Mouse (Mus musculus) forebrain, embryonic 16.5 days (tissue): Measurements from ENCODE around the gene Gimap4. TPM values are rescaled to one million over a fixed set of nuclear protein-coding genes. Genes with fewer than 3 reads are reported as not detected.

Experiments used
- ATAC-seq: fragments of 200-750 bp; cut with Nextera tagmentation; 2 replicates; pipeline ENCODE4 v1.8.0; 2017; ENCODE audit warnings: mild to moderate bottlenecking, moderate library complexity
- H3K27ac ChIP-seq: fragments of 300-500 bp; sonication (generic); 2 replicates; pipeline ENCODE4 v1.5.1; 2014; ENCODE audit warnings: low read length, control low read depth
- H3K27me3 ChIP-seq: fragments of 300-500 bp; sonication (generic); replicated peaks from 2 replicates; pipeline ENCODE4 v1.6.1; 2014; ENCODE audit warnings: low read length; ENCODE audit not compliant: control insufficient read depth, insufficient read depth
- H3K36me3 ChIP-seq: fragments of 300-500 bp; sonication (generic); 2 replicates; pipeline ENCODE4 v1.6.1; 2014; ENCODE audit not compliant: control insufficient read depth, insufficient read depth
- H3K4me1 ChIP-seq: fragments of 300-500 bp; sonication (generic); replicated peaks from 2 replicates; pipeline ENCODE4 v1.6.1; 2014; ENCODE audit warnings: low read length; ENCODE audit not compliant: control insufficient read depth, insufficient read depth
- H3K4me2 ChIP-seq: fragments of 300-500 bp; sonication (generic); 2 replicates; pipeline ENCODE4 v1.6.1; 2014; ENCODE audit warnings: mild to moderate bottlenecking, low read length, control low read depth
- H3K4me3 ChIP-seq: fragments of 300-500 bp; sonication (generic); replicated peaks from 2 replicates; pipeline ENCODE4 v1.5.1; 2014; ENCODE audit warnings: mild to moderate bottlenecking, low read length, control low read depth
- H3K9ac ChIP-seq: fragments of 300-500 bp; sonication (generic); replicated peaks from 2 replicates; pipeline ENCODE4 v1.6.1; 2014; ENCODE audit warnings: low read depth, low read length, control low read depth
- H3K9me3 ChIP-seq: fragments of 300-500 bp; sonication (generic); 2 replicates; pipeline ENCODE4 v1.6.1; 2016; ENCODE audit warnings: low read length; ENCODE audit not compliant: control insufficient read depth
- WGBS: fragments of 180-500 bp; shearing (Covaris S2); extraction: QIAGEN DNeasy Blood & Tissue Kit; methylation state at CpG from one replicate; pipeline ENCODE4 v1.1.7; 2014; 5-methylcytosine and 5-hydroxymethylcytosine counted together
- polyA plus RNA-seq: library from polyadenylated mRNA; unstranded; fragments of >200 nt; fragmentation: Nextera tagmentation; extraction: Ambion mirVana; gene quantifications from 2 replicates; pipeline ENCODE4 v1.2.1, GENCODE M21; 2015

The Gimap4 gene
- polyA plus RNA-seq, 1 experiment from 2014 or later, result 1.2 TPM

- no peak overlapping the region for H3K27ac ChIP-seq
- H3K27me3 ChIP-seq, result no peaks in the 10 kb centered on the region
- H3K4me2 ChIP-seq, result no peak overlapping the region
- H3K9me3 ChIP-seq, result no peaks in the 10 kb centered on the region
- H3K36me3 ChIP-seq, result no peaks in the 10 kb centered on the region
- 97% methylated on average over 9 of the region's 9 CpGs for WGBS
- H3K4me3 ChIP-seq, result no peak overlapping the region
- H3K9ac ChIP-seq, result no peak overlapping the region
- H3K4me1 ChIP-seq, result no peaks in the 10 kb centered on the region
- no peak for ATAC-seq
Measured at GRCm38 (mm10) chr6:48674291-48675058, 9.9 kb upstream of the Gimap4 start.

- no peaks in the 10 kb centered on the region for H3K9me3 ChIP-seq
- H3K4me3 ChIP-seq, result no peak overlapping the region; the same call in 1 of the 2 replicates
- 38% methylated on average over 10 of the region's 10 CpGs for WGBS
- no peak for ATAC-seq
- no peak overlapping the region for H3K27ac ChIP-seq
- H3K27me3 ChIP-seq, result no peaks in the 10 kb centered on the region
- no peaks in the 10 kb centered on the region for H3K36me3 ChIP-seq
- H3K4me2 ChIP-seq, result no peak overlapping the region
- H3K4me1 ChIP-seq, result no peaks in the 10 kb centered on the region
- no peak overlapping the region for H3K9ac ChIP-seq
Measured at GRCm38 (mm10) chr6:48675400-48675930, 8.9 kb upstream of the Gimap4 start.

- Histone ChIP-seq H3K27ac (no peak within 1 kb of the TSS), H3K9ac (no peak within 1 kb of the TSS), H3K9me3 (no peaks in the 10 kb centered on the region), H3K4me1 (no peaks in the 10 kb centered on the region), H3K4me3 (no peak within 1 kb of the TSS; the same call in 1 of the 2 replicates), H3K27me3 (no peaks in the 10 kb centered on the region), H3K4me2 (no peak within 1 kb of the TSS), H3K36me3 (no peaks in the 10 kb centered on the region)
- 24% methylated on average over 9 of the region's 13 CpGs for WGBS
- no peak for ATAC-seq
Measured at GRCm38 (mm10) chr6:48675931-48676859, 8.2 kb upstream of the Gimap4 start, which contains the start of gene Gimap9. Gene Gimap9, plus strand, starts transcription at chr6:48676129.

- no peak overlapping the region for H3K4me2 ChIP-seq
- no peak overlapping the region for H3K9ac ChIP-seq
- WGBS, result 72% methylated on average over 5 of the region's 5 CpGs
- H3K4me1 ChIP-seq, result no peaks in the 10 kb centered on the region
- no peaks in the 10 kb centered on the region for H3K27me3 ChIP-seq
- H3K27ac ChIP-seq, result no peak overlapping the region
- ATAC-seq, result no peak
- no peaks in the 10 kb centered on the region for H3K36me3 ChIP-seq
- no peak overlapping the region for H3K4me3 ChIP-seq
- no peaks in the 10 kb centered on the region for H3K9me3 ChIP-seq
Measured at GRCm38 (mm10) chr6:48676860-48677415, 7.4 kb upstream of the Gimap4 start.

GRCm38 (mm10) chr6:48677492-48678345 is 6.6 kb upstream of the Gimap4 start:
- ATAC-seq, result no peak
- WGBS, result 92% methylated on average over 17 of the region's 17 CpGs
- Histone ChIP-seq H3K27me3 (no peaks in the 10 kb centered on the region), H3K9me3 (no peaks in the 10 kb centered on the region), H3K9ac (no peak overlapping the region), H3K4me1 (no peaks in the 10 kb centered on the region), H3K4me3 (no peak overlapping the region), H3K36me3 (no peaks in the 10 kb centered on the region), H3K4me2 (no peak overlapping the region), H3K27ac (no peak overlapping the region)

- Histone ChIP-seq H3K36me3 (no peaks in the 10 kb centered on the region), H3K9me3 (no peaks in the 10 kb centered on the region), H3K4me3 (no peak overlapping the region), H3K4me1 (no peaks in the 10 kb centered on the region), H3K27me3 (no peaks in the 10 kb centered on the region), H3K9ac (no peak overlapping the region), H3K27ac (no peak overlapping the region), H3K4me2 (no peak overlapping the region)
- 85% methylated on average over 4 of the region's 4 CpGs for WGBS
- no peak for ATAC-seq
Measured at GRCm38 (mm10) chr6:48678391-48678790, 6.0 kb upstream of the Gimap4 start.

GRCm38 (mm10) chr6:48679701-48680100 is 4.6 kb upstream of the Gimap4 start:
- WGBS, result 88% methylated on average over 6 of the region's 6 CpGs
- Histone ChIP-seq H3K4me3 (no peak overlapping the region), H3K27ac (no peak overlapping the region), H3K9ac (no peak overlapping the region), H3K36me3 (no peaks in the 10 kb centered on the region), H3K9me3 (no peaks in the 10 kb centered on the region), H3K4me2 (no peak overlapping the region), H3K4me1 (no peaks in the 10 kb centered on the region), H3K27me3 (no peaks in the 10 kb centered on the region)
- no peak for ATAC-seq

- no peaks in the 10 kb centered on the region for H3K27me3 ChIP-seq
- H3K36me3 ChIP-seq, result no peaks in the 10 kb centered on the region
- H3K9ac ChIP-seq, result no peak overlapping the region
- no peak overlapping the region for H3K4me2 ChIP-seq
- no peak for ATAC-seq
- H3K27ac ChIP-seq, result no peak overlapping the region
- no peak overlapping the region for H3K4me3 ChIP-seq
- H3K9me3 ChIP-seq, result no peaks in the 10 kb centered on the region
- 78% methylated on average over 5 of the region's 5 CpGs for WGBS
- no peaks in the 10 kb centered on the region for H3K4me1 ChIP-seq
Measured at GRCm38 (mm10) chr6:48680421-48680820, 3.9 kb upstream of the Gimap4 start.
